Mouse (Mus musculus) ES-Bruce4 (cell line): ENCODE data around the gene Ncf1.
A peak's percentile ranks its signal among the peaks of the same experiment; 100 is the strongest.

Experiments used
- CTCF ChIP-seq: IDR thresholded peaks from one replicate; pipeline ENCODE4 v1.8.1; 2011; ENCODE audit warnings: low read depth, low read length
- EP300 ChIP-seq: IDR thresholded peaks from 2 replicates; pipeline ENCODE4 v1.6.1; 2011; ENCODE audit warnings: low read depth, low read length; ENCODE audit not compliant: insufficient read depth
- POLR2A ChIP-seq: IDR thresholded peaks from one replicate; pipeline ENCODE4 v1.8.1; 2011; ENCODE audit warnings: low read length; ENCODE audit not compliant: insufficient read depth

DNA sequence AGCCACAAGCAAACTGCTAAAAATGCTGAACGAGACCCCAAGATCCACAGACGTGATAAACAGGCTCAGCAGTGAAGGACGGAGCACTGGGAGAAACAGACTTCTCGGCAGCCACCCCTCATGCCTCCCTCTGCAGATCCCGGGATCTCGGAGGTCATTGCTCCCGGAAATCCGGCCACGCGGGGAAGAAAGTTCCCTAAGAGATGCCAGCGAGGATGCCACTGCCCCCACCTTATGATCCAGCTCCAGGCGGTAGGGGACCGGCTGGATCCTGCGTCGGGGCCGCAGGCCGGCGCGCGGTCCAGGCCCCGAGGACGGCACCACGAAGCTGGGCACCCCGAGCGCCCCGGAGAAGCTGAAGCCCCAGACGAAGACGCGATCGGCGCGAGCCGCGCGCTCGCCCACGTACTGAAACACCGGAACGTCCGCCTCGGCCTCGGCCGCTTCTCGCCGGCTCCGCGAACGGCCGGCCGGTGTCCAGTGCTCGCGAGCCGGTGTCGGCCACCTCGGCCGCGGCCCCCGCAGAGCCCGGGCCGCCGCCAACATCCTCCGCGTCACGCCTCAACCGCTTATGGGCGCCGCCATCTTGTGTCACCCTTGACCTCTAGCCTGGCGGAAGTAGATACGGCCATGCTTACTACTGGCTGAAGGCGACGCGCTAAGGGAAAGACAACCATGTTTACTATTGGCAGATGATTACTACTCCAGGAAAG, 53.1 kb downstream of the Ncf1 start, which contains the start of gene Rcc1l:
- TF ChIP-seq POLR2A (no peak), EP300 (peak; percentile 36; the same call in 1 of the 2 replicates), CTCF (no peak)
